Mouse (Mus musculus): ENCODE measurements around the gene Zfp616. TPM values are rescaled to one million over a fixed set of nuclear protein-coding genes. Genes with fewer than 3 reads are reported as not detected.

Gene Zfp616
- polyA plus RNA-seq (2015; fragmentation: Nextera tagmentation; extraction: Ambion mirVana), result not detected in 2 replicates

GRCm38 (mm10) chr11:74069655-74070054, at the start of gene Zfp616:
TSS of gene Zfp616 (plus strand) at chr11:74069955.
- WGBS, result 93% methylated on average over 1 of the region's 1 CpGs
- Histone ChIP-seq H3K27me3 (no peaks in the 10 kb centered on the region), H3K4me3 (no peak within 1 kb of the TSS), H3K9ac (no peak within 1 kb of the TSS), H3K4me1 (no peaks in the 10 kb centered on the region), H3K4me2 (no peak within 1 kb of the TSS), H3K36me3 (no peaks in the 10 kb centered on the region), H3K27ac (no peak within 1 kb of the TSS), H3K9me3 (no peaks in the 10 kb centered on the region)
- no peak for ATAC-seq (ENCODE audit: insufficient number of reproducible peaks, low FRiP score, low TSS enrichment, low read depth)

GRCm38 (mm10) chr11:74051347-74051746, 18.4 kb upstream of the Zfp616 start:
- no peak overlapping the region for H3K27ac ChIP-seq
- no peak overlapping the region for H3K9ac ChIP-seq
- WGBS, result 75% methylated on average over 3 of the region's 3 CpGs
- H3K4me1 ChIP-seq, result no peaks in the 10 kb centered on the region
- no peaks in the 10 kb centered on the region for H3K9me3 ChIP-seq
- no peak overlapping the region for H3K4me3 ChIP-seq
- H3K27me3 ChIP-seq, result no peaks in the 10 kb centered on the region
- H3K4me2 ChIP-seq, result no peak overlapping the region
- no peak for ATAC-seq (ENCODE audit: insufficient number of reproducible peaks, low FRiP score, low TSS enrichment, low read depth)
- no peaks in the 10 kb centered on the region for H3K36me3 ChIP-seq

- no peak within 1 kb of the TSS for H3K4me3 ChIP-seq
- no peaks in the 10 kb centered on the region for H3K4me1 ChIP-seq
- H3K9ac ChIP-seq, result no peak within 1 kb of the TSS
- no peaks in the 10 kb centered on the region for H3K36me3 ChIP-seq
- no peak within 1 kb of the TSS for H3K27ac ChIP-seq
- no peak within 1 kb of the TSS for H3K4me2 ChIP-seq
- no peaks in the 10 kb centered on the region for H3K9me3 ChIP-seq
- H3K27me3 ChIP-seq, result no peaks in the 10 kb centered on the region
- ATAC-seq (ENCODE audit: insufficient number of reproducible peaks, low FRiP score, low TSS enrichment, low read depth), result no peak
- WGBS, result 76% methylated on average over 2 of the region's 2 CpGs
Observed at GRCm38 (mm10) chr11:74056451-74056850, 13.3 kb upstream of the Zfp616 start, which contains the start of the genes Olfr139 and Olfr399. TSS of gene Olfr139 (minus strand) at chr11:74056551. TSS of gene Olfr399 (minus strand) at chr11:74056615.

GRCm38 (mm10) chr11:74100724-74101123, 31.0 kb downstream of the Zfp616 start:
- Histone ChIP-seq H3K4me2 (no peak overlapping the region), H3K27ac (no peak overlapping the region), H3K9ac (no peak overlapping the region), H3K36me3 (no peaks in the 10 kb centered on the region), H3K4me3 (no peak overlapping the region), H3K27me3 (no peaks in the 10 kb centered on the region), H3K4me1 (no peaks in the 10 kb centered on the region), H3K9me3 (peaks cover 6% of the 10 kb centered on the region; the same call in 1 of the 2 replicates)
- WGBS, result 63% methylated on average over 2 of the region's 2 CpGs
- no peak for ATAC-seq (ENCODE audit: insufficient number of reproducible peaks, low FRiP score, low TSS enrichment, low read depth)

- peaks cover 6% of the 10 kb centered on the region; the same call in 1 of the 2 replicates for H3K9me3 ChIP-seq
- no peak for ATAC-seq (ENCODE audit: insufficient number of reproducible peaks, low FRiP score, low TSS enrichment, low read depth)
- no peaks in the 10 kb centered on the region for H3K27me3 ChIP-seq
- no peak overlapping the region for H3K4me3 ChIP-seq
- no peak overlapping the region for H3K9ac ChIP-seq
- H3K36me3 ChIP-seq, result no peaks in the 10 kb centered on the region
- WGBS, result 38% methylated on average over 2 of the region's 2 CpGs
- no peak overlapping the region for H3K4me2 ChIP-seq
- H3K4me1 ChIP-seq, result no peaks in the 10 kb centered on the region
- no peak overlapping the region for H3K27ac ChIP-seq
Observed at GRCm38 (mm10) chr11:74101507-74101906, 31.8 kb downstream of the Zfp616 start.

GRCm38 (mm10) chr11:74105066-74105465, 35.3 kb downstream of the Zfp616 start:
- no peaks in the 10 kb centered on the region for H3K4me1 ChIP-seq
- no peak overlapping the region for H3K4me2 ChIP-seq
- peaks cover 5% of the 10 kb centered on the region; the same call in 1 of the 2 replicates for H3K9me3 ChIP-seq
- H3K36me3 ChIP-seq, result no peaks in the 10 kb centered on the region
- H3K27me3 ChIP-seq, result no peaks in the 10 kb centered on the region
- no peak for ATAC-seq (ENCODE audit: insufficient number of reproducible peaks, low FRiP score, low TSS enrichment, low read depth)
- no peak overlapping the region for H3K4me3 ChIP-seq
- H3K9ac ChIP-seq, result no peak overlapping the region
- WGBS, result 25% methylated on average over 5 of the region's 5 CpGs
- H3K27ac ChIP-seq, result no peak overlapping the region

GRCm38 (mm10) chr11:74113412-74113811, 43.7 kb downstream of the Zfp616 start, which contains the start of gene Olfr401:
TSS of gene Olfr401 (plus strand) at chr11:74113712.
- H3K27me3 ChIP-seq, result no peaks in the 10 kb centered on the region
- no peak for ATAC-seq (ENCODE audit: insufficient number of reproducible peaks, low FRiP score, low TSS enrichment, low read depth)
- H3K9me3 ChIP-seq, result peaks cover 5% of the 10 kb centered on the region; the same call in 1 of the 2 replicates
- H3K4me2 ChIP-seq, result no peak within 1 kb of the TSS
- H3K9ac ChIP-seq, result no peak within 1 kb of the TSS
- no peak within 1 kb of the TSS for H3K27ac ChIP-seq
- no peaks in the 10 kb centered on the region for H3K4me1 ChIP-seq
- no peak within 1 kb of the TSS for H3K4me3 ChIP-seq
- H3K36me3 ChIP-seq, result no peaks in the 10 kb centered on the region

Other genes with a start within 250 kb of the Zfp616 start
- gene Olfr393, start 218.5 kb upstream of the Zfp616 start, polyA plus RNA-seq (2015; fragmentation: Nextera tagmentation; extraction: Ambion mirVana), result not detected in 2 replicates
- gene Olfr394, start 179.2 kb upstream of the Zfp616 start, polyA plus RNA-seq (2015; fragmentation: Nextera tagmentation; extraction: Ambion mirVana), result not detected in 2 replicates
- gene Olfr395, start 160.7 kb upstream of the Zfp616 start, polyA plus RNA-seq (2015; fragmentation: Nextera tagmentation; extraction: Ambion mirVana), result not detected in 2 replicates
- not detected in 2 replicates for gene Olfr23, start 133.3 kb upstream of the Zfp616 start, polyA plus RNA-seq (2015; fragmentation: Nextera tagmentation; extraction: Ambion mirVana)
- not detected in 2 replicates for gene Olfr397, start 109.1 kb upstream of the Zfp616 start, polyA plus RNA-seq (2015; fragmentation: Nextera tagmentation; extraction: Ambion mirVana)
- gene Olfr398, start 79.5 kb upstream of the Zfp616 start, polyA plus RNA-seq (2015; fragmentation: Nextera tagmentation; extraction: Ambion mirVana), result not detected in 2 replicates
- not detected in 2 replicates for gene Olfr139, start 13.4 kb upstream of the Zfp616 start, polyA plus RNA-seq (2015; fragmentation: Nextera tagmentation; extraction: Ambion mirVana)
- gene Olfr399, start 13.3 kb upstream of the Zfp616 start, polyA plus RNA-seq (2015; fragmentation: Nextera tagmentation; extraction: Ambion mirVana), result not detected in 2 replicates
- gene Olfr401, start 43.8 kb downstream of the Zfp616 start, polyA plus RNA-seq (2015; fragmentation: Nextera tagmentation; extraction: Ambion mirVana), result not detected in 2 replicates
- not detected in 2 replicates for gene Olfr402, start 83.6 kb downstream of the Zfp616 start, polyA plus RNA-seq (2015; fragmentation: Nextera tagmentation; extraction: Ambion mirVana)
- not detected in 2 replicates for gene Olfr403, start 116.3 kb downstream of the Zfp616 start, polyA plus RNA-seq (2015; fragmentation: Nextera tagmentation; extraction: Ambion mirVana)
- not detected in 2 replicates for gene Olfr43, start 141.4 kb downstream of the Zfp616 start, polyA plus RNA-seq (2015; fragmentation: Nextera tagmentation; extraction: Ambion mirVana)
- gene Olfr406, start 189.9 kb downstream of the Zfp616 start, polyA plus RNA-seq (2015; fragmentation: Nextera tagmentation; extraction: Ambion mirVana), result not detected in 2 replicates
- not detected in 2 replicates for gene Olfr59, start 213.8 kb downstream of the Zfp616 start, polyA plus RNA-seq (2015; fragmentation: Nextera tagmentation; extraction: Ambion mirVana)

Measured in limb, embryonic 15.5 days (tissue).